Mouse (Mus musculus): ENCODE measurements around the gene Caln1. TPM values are rescaled to one million over a fixed set of nuclear protein-coding genes. Genes with fewer than 3 reads are reported as not detected.
A peak's percentile ranks its signal among the peaks of the same experiment; 100 is the strongest.

Gene Caln1
- total and polyA plus RNA-seq, 3 experiments = not detected

DNA sequence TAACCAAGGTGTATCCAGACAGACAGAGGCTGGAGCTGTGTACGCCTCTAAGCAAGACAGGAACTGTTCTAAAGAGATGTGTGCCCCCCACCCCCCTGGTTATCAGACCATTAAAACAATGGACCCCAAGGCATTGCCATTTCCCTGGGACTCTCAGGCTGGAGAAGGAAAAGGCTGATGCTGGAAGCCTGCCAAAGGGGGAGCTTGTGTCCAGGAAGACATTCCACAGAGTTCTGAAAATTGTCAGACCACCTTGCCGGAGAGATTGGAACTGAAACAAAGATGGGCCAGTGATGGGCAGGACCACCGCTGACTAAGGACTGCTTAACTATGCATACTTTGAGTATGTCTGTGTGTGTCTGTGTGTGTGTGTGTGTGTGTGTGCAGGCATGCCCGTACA lies 480.4 kb downstream of the Caln1 start:
- DNase-seq (ENCODE audit: low read depth, low spot score) = no peak
- Histone ChIP-seq H3K9me3 (replicated peaks; ENCODE audit: insufficient read depth, low read length) (no peaks in the 10 kb centered on the region), H3K27ac (ENCODE audit: control insufficient read depth, low read depth, low read length) (no peak overlapping the region), H3K9ac (ENCODE audit: control insufficient read depth, low read depth, low read length, poor library complexity, severe bottlenecking) (no peak overlapping the region), H3K36me3 (ENCODE audit: control insufficient read depth in 1 of 2, insufficient read depth in 2 of 2, low read length in 2 of 2) (no peaks in the 10 kb centered on the region), H3K4me1 (ENCODE audit: control insufficient read depth in 1 of 2, insufficient read depth in 2 of 2, low read length in 2 of 2) (no peaks in the 10 kb centered on the region), H3K4me3 (ENCODE audit: control insufficient read depth in 1 of 2, insufficient read depth in 1 of 2, low read depth in 2 of 2, low read length in 2 of 2) (no peak overlapping the region), H3K27me3 (ENCODE audit: control insufficient read depth in 1 of 2, insufficient read depth in 2 of 2, low read length in 2 of 2) (no peaks in the 10 kb centered on the region; a peak in 1 of 4 replicates), H3K79me2 (ENCODE audit: control insufficient read depth, insufficient read depth, low read length, poor library complexity) (no peaks in the 10 kb centered on the region)
- no peak for TF ChIP-seq TCF12 (IDR thresholded peaks at IDR 0.05; ENCODE audit: low read depth, low read length)
- TF ChIP-seq CTCF (IDR thresholded peaks at IDR 0.05 in 2 of 3, conservative IDR thresholded peaks at IDR 0.05 in 1 of 3; ENCODE audit: control insufficient read depth in 1 of 3, insufficient read depth in 1 of 3, low read depth in 2 of 3, low read length in 3 of 3, poor library complexity in 1 of 3, severe bottlenecking in 1 of 3) = no peak
- TF ChIP-seq GABPA (IDR thresholded peaks at IDR 0.05; ENCODE audit: low read depth, low read length) = no peak
- TF ChIP-seq GATA1 (IDR thresholded peaks at IDR 0.05; ENCODE audit: low read depth, low read length) = no peak
- TF ChIP-seq ZKSCAN1 (IDR thresholded peaks at IDR 0.05; ENCODE audit: low read depth, low read length) = no peak
- no peak for TF ChIP-seq JUND (IDR thresholded peaks at IDR 0.05; ENCODE audit: low read depth, low read length)

- no peaks in the 10 kb centered on the region for H3K9me3 ChIP-seq (replicated peaks; ENCODE audit: insufficient read depth, low read length)
- H3K9ac ChIP-seq (ENCODE audit: control insufficient read depth, low read depth, low read length, poor library complexity, severe bottlenecking) = no peak overlapping the region
- no peak for DNase-seq (ENCODE audit: low read depth, low spot score)
- TF ChIP-seq MXI1 (IDR thresholded peaks at IDR 0.05; ENCODE audit: low read depth, low read length) = no peak
- H3K4me1 ChIP-seq (ENCODE audit: control insufficient read depth in 1 of 2, insufficient read depth in 2 of 2, low read length in 2 of 2) = no peaks in the 10 kb centered on the region
- H3K36me3 ChIP-seq (ENCODE audit: control insufficient read depth in 1 of 2, insufficient read depth in 2 of 2, low read length in 2 of 2) = no peaks in the 10 kb centered on the region
- H3K27ac ChIP-seq (ENCODE audit: control insufficient read depth, low read depth, low read length) = no peak overlapping the region
- no peaks in the 10 kb centered on the region for H3K27me3 ChIP-seq (ENCODE audit: control insufficient read depth in 1 of 2, insufficient read depth in 2 of 2, low read length in 2 of 2)
- no peaks in the 10 kb centered on the region for H3K79me2 ChIP-seq (ENCODE audit: control insufficient read depth, insufficient read depth, low read length, poor library complexity)
- H3K4me3 ChIP-seq (ENCODE audit: control insufficient read depth in 1 of 2, insufficient read depth in 1 of 2, low read depth in 2 of 2, low read length in 2 of 2) = no peak overlapping the region
Measured at GRCm38 (mm10) chr5:130852182-130852581, 482.9 kb downstream of the Caln1 start.

DNA sequence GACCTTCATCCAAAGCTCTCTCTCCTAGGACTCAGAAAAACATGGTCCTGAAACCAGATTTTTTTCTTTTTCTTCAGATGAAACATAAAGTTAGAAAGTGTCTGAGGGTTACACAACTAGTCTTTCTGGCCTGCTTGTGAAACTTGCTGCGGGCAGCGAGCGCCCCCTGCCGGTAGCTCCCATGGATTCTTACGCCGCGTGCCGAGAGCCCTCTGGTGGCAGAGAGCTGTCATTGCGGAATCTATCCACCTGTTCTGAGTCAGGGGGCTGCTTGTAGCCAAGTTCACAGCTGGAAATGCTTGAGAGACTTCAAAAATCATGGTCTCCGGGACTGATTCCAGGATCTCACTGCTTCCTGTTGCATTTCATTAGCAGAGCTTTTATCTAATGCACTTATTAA lies 484.1 kb downstream of the Caln1 start:
- no peak for TF ChIP-seq MYC (IDR thresholded peaks at IDR 0.05; ENCODE audit: low read depth, low read length)
- no peak for TF ChIP-seq ETS1 (IDR thresholded peaks at IDR 0.05; ENCODE audit: low read depth, low read length)
- peak; percentile 89 for TF ChIP-seq RAD21 (IDR thresholded peaks at IDR 0.05; ENCODE audit: low read depth, low read length)
- TF ChIP-seq SMC3 (IDR thresholded peaks at IDR 0.05; ENCODE audit: low read depth, low read length) = peak; percentile 90
- no peak for TF ChIP-seq JUND (IDR thresholded peaks at IDR 0.05; ENCODE audit: low read depth, low read length)
- TF ChIP-seq BHLHE40 (IDR thresholded peaks at IDR 0.05; ENCODE audit: borderline replicate concordance, low read depth, low read length) = 0 out of 2 replicates have a peak, but pooled peaks have one; percentile 36
- TF ChIP-seq MAX (IDR thresholded peaks at IDR 0.05; ENCODE audit: low read length) = no peak
- no peak for TF ChIP-seq KAT2A (conservative IDR thresholded peaks at IDR 0.05; ENCODE audit: low read depth, low read length)
- no peak for TF ChIP-seq GABPA (IDR thresholded peaks at IDR 0.05; ENCODE audit: low read depth, low read length)
- no peak for TF ChIP-seq MYB (IDR thresholded peaks at IDR 0.05; ENCODE audit: low read depth, low read length)
- no peak for TF ChIP-seq HCFC1 (IDR thresholded peaks at IDR 0.05; ENCODE audit: low read depth, low read length)
- TF ChIP-seq MAZ (IDR thresholded peaks at IDR 0.05; ENCODE audit: low read depth, low read length) = peak; percentile 32; the same call in 1 of the 2 replicates
- TF ChIP-seq MEF2A (IDR thresholded peaks at IDR 0.05; ENCODE audit: extremely low read depth, insufficient replicate concordance, low read depth, low read length, poor library complexity, severe bottlenecking) = no peak
- TF ChIP-seq ZC3H11A (IDR thresholded peaks at IDR 0.05; ENCODE audit: low read depth, low read length) = peak; percentile 84
- no peak for TF ChIP-seq USF2 (IDR thresholded peaks at IDR 0.05; ENCODE audit: borderline replicate concordance in 1 of 2, insufficient read depth in 1 of 2, low read depth in 1 of 2, low read length in 2 of 2)
- TF ChIP-seq GATA1 (IDR thresholded peaks at IDR 0.05; ENCODE audit: low read depth, low read length) = no peak
- peak in 2 of 3 experiments; percentile 91 to 100; a peak in 5 of 6 replicates for TF ChIP-seq CTCF (IDR thresholded peaks at IDR 0.05 in 2 of 3, conservative IDR thresholded peaks at IDR 0.05 in 1 of 3; ENCODE audit: control insufficient read depth in 1 of 3, insufficient read depth in 1 of 3, low read depth in 2 of 3, low read length in 3 of 3, poor library complexity in 1 of 3, severe bottlenecking in 1 of 3)
- H3K79me2 ChIP-seq (ENCODE audit: control insufficient read depth, insufficient read depth, low read length, poor library complexity) = no peaks in the 10 kb centered on the region
- H3K4me1 ChIP-seq (ENCODE audit: control insufficient read depth in 1 of 2, insufficient read depth in 2 of 2, low read length in 2 of 2) = no peaks in the 10 kb centered on the region
- peak; percentile 79 for DNase-seq (ENCODE audit: low read depth, low spot score)
- H3K9ac ChIP-seq (ENCODE audit: control insufficient read depth, low read depth, low read length, poor library complexity, severe bottlenecking) = no peak overlapping the region
- H3K4me3 ChIP-seq (ENCODE audit: control insufficient read depth in 1 of 2, insufficient read depth in 1 of 2, low read depth in 2 of 2, low read length in 2 of 2) = no peak overlapping the region
- no peaks in the 10 kb centered on the region for H3K9me3 ChIP-seq (replicated peaks; ENCODE audit: insufficient read depth, low read length)
- H3K36me3 ChIP-seq (ENCODE audit: control insufficient read depth in 1 of 2, insufficient read depth in 2 of 2, low read length in 2 of 2) = no peaks in the 10 kb centered on the region
- H3K27me3 ChIP-seq (ENCODE audit: control insufficient read depth in 1 of 2, insufficient read depth in 2 of 2, low read length in 2 of 2) = no peaks in the 10 kb centered on the region
- no peak overlapping the region for H3K27ac ChIP-seq (ENCODE audit: control insufficient read depth, low read depth, low read length)
